Mouse (Mus musculus) cerebellum, postnatal 14 days (tissue): ENCODE measurements around the gene Fam104a.

ENCODE experiments used
- DNase-seq, 2 experiments: peaks; one replicate each; pipeline ENCODE4 v3.0.0; 2021; ENCODE audit warnings: mixed read lengths in 2 of 2

The Fam104a gene

GRCm38 (mm10) chr11:113630642-113631041 lies 53.3 kb downstream of the Fam104a start:
- DNase-seq = no peak

- peak; percentile 58 to 66 for DNase-seq
These were observed 56.2 kb downstream of the Fam104a start for GRCm38 (mm10) chr11:113627785-113628184.

GRCm38 (mm10) chr11:113625437-113625836 lies 58.5 kb downstream of the Fam104a start:
- no peak for DNase-seq

- peak; percentile 52 to 59 for DNase-seq
These were observed 61.9 kb downstream of the Fam104a start for GRCm38 (mm10) chr11:113622028-113622427.

- DNase-seq = no peak
These were observed 63.0 kb downstream of the Fam104a start for GRCm38 (mm10) chr11:113621001-113621400.

- peak in 1 of 2 experiments; percentile 37 for DNase-seq
These were observed 64.4 kb downstream of the Fam104a start for GRCm38 (mm10) chr11:113619420-113620080.

GRCm38 (mm10) chr11:113618672-113619419 lies 65.1 kb downstream of the Fam104a start, which contains the start of gene Sstr2:
Gene Sstr2 (plus strand): TSS chr11:113619342.
- DNase-seq = peak; percentile 89 to 91

- DNase-seq = no peak
These were observed 65.7 kb downstream of the Fam104a start for GRCm38 (mm10) chr11:113618303-113618671.

GRCm38 (mm10) chr11:113617132-113617911 lies 66.6 kb downstream of the Fam104a start:
- peak; percentile 85 to 93 for DNase-seq

- DNase-seq = no peak
These were observed 69.5 kb downstream of the Fam104a start for GRCm38 (mm10) chr11:113614476-113614875.

GRCm38 (mm10) chr11:113611664-113612611 lies 72.0 kb downstream of the Fam104a start:
- DNase-seq = peak; percentile 77 to 85
